Comparison of ENCODE assay signal across 24 mouse cellular contexts in genomic region chr17:34363676-34364310, GRCm38 (mm10). TPM values are rescaled to one million over a fixed set of nuclear protein-coding genes. Genes with fewer than 3 reads are reported as not detected.
A peak's percentile ranks its signal among the peaks of the same experiment; 100 is the strongest.
DNase-seq lines count a peak whose midpoint lies in the region; ATAC-seq and TF ChIP-seq lines count a peak whose summit lies in the region.
"Had no signal": no experiment of that assay in that cellular context is flagged by ENCODE, and none has a peak within 500 bp of the region (broad histone marks: within the 10 kb centered on the region; RNA-seq: fewer than 3 reads in every experiment).

No protein-coding gene starts in this region.

- no peaks in the 10 kb centered on the region for H3K9me3 ChIP-seq in kidney, postnatal 0 days (replicated peaks; ENCODE audit: low read length)
- H3K9me3 ChIP-seq in stomach, postnatal 0 days (ENCODE audit: control insufficient read depth, low read length) = no peaks in the 10 kb centered on the region
- H3K9me3 ChIP-seq: embryonic facial prominence, embryonic 10.5 days; forebrain, embryonic 10.5 days; heart, embryonic 13.5 days; hindbrain, embryonic 13.5 days had no signal

- 80% methylated on average over 3 of the region's 3 CpGs for WGBS in kidney, postnatal 0 days
- WGBS in spleen, adult 2 months = 47% methylated on average over 3 of the region's 3 CpGs
- 75% methylated on average over 3 of the region's 3 CpGs for WGBS in stomach, postnatal 0 days

- DNase-seq in kidney, postnatal 0 days (ENCODE audit: low spot score) = no peak
- DNase-seq in kidney, postnatal 10 days = no peak
- no peak for DNase-seq in spleen, adult 2 months (ENCODE audit: low read depth in 1 of 2, low spot score in 2 of 2)
- DNase-seq in spleen, postnatal 4 days (ENCODE audit: low spot score in 2 of 2) = no peak
- no peak for DNase-seq in stomach, postnatal 0 days (ENCODE audit: low spot score)
- no peak for DNase-seq in left cerebral cortex, adult 11 months (ENCODE audit: low spot score)
- no peak for DNase-seq in thymus, postnatal 0 days (ENCODE audit: low spot score)
- DNase-seq: adrenal gland, postnatal 10 days; cerebellum, adult 18-20 months; cerebellum, adult 9-11 months; cerebellum, postnatal 36 days; gastrocnemius, postnatal 36 days; heart, postnatal 36 days had no signal

- H3K27ac ChIP-seq in kidney, postnatal 0 days = no peak overlapping the region
- no peak overlapping the region for H3K27ac ChIP-seq in spleen, adult 2 months (ENCODE audit: insufficient read depth, low read length)
- peak overlapping the region; percentile 52; the same call in 1 of the 2 replicates for H3K27ac ChIP-seq in brown adipose tissue, adult 24 weeks (replicated peaks; ENCODE audit: low read depth, low read length)
- no peak overlapping the region for H3K27ac ChIP-seq in stomach, postnatal 0 days (replicated peaks)
- H3K27ac ChIP-seq: embryonic facial prominence, embryonic 10.5 days; forebrain, embryonic 10.5 days; heart, embryonic 13.5 days; hindbrain, embryonic 13.5 days; hindbrain, postnatal 0 days had no signal

- no peaks in the 10 kb centered on the region for H3K27me3 ChIP-seq in kidney, postnatal 0 days (ENCODE audit: insufficient read depth, low read length)
- H3K27me3 ChIP-seq in spleen, adult 2 months (ENCODE audit: control insufficient read depth, insufficient read depth, low read length) = no peaks in the 10 kb centered on the region
- H3K27me3 ChIP-seq in stomach, postnatal 0 days (ENCODE audit: control insufficient read depth, insufficient read depth, low read length) = no peaks in the 10 kb centered on the region
- H3K27me3 ChIP-seq: heart, embryonic 13.5 days; hindbrain, embryonic 13.5 days had no signal

- no peak for TF ChIP-seq POLR2A in spleen, adult 2 months (IDR thresholded peaks at IDR 0.05; ENCODE audit: low read depth, low read length)

- H3K36me3 ChIP-seq in kidney, postnatal 0 days (ENCODE audit: insufficient read depth, low read length) = no peaks in the 10 kb centered on the region
- no peaks in the 10 kb centered on the region for H3K36me3 ChIP-seq in spleen, adult 2 months (ENCODE audit: control insufficient read depth, insufficient read depth, low read length)
- H3K36me3 ChIP-seq in stomach, postnatal 0 days (ENCODE audit: control insufficient read depth, insufficient read depth, low read length) = no peaks in the 10 kb centered on the region
- H3K36me3 ChIP-seq: embryonic facial prominence, embryonic 10.5 days; forebrain, embryonic 10.5 days; heart, embryonic 13.5 days; hindbrain, embryonic 13.5 days had no signal

- no peaks in the 10 kb centered on the region for H3K4me1 ChIP-seq in kidney, postnatal 0 days (replicated peaks; ENCODE audit: insufficient read depth, low read length)
- peaks cover 6% of the 10 kb centered on the region; the same call in 1 of the 2 replicates for H3K4me1 ChIP-seq in spleen, adult 2 months (ENCODE audit: control insufficient read depth, insufficient read depth, insufficient read length)
- no peaks in the 10 kb centered on the region for H3K4me1 ChIP-seq in brown adipose tissue, adult 24 weeks (ENCODE audit: control insufficient read depth, insufficient read depth, insufficient read length, low read length)
- no peaks in the 10 kb centered on the region for H3K4me1 ChIP-seq in stomach, postnatal 0 days (replicated peaks; ENCODE audit: control insufficient read depth, insufficient read depth)
- H3K4me1 ChIP-seq: embryonic facial prominence, embryonic 10.5 days; forebrain, embryonic 10.5 days; heart, embryonic 13.5 days; hindbrain, embryonic 13.5 days had no signal

- TF ChIP-seq EP300 in stomach, postnatal 0 days (optimal IDR thresholded peaks at IDR 0.05) = no peak

- no peak overlapping the region for H3K4me2 ChIP-seq in kidney, postnatal 0 days (ENCODE audit: low read length)
- H3K4me2 ChIP-seq in stomach, postnatal 0 days (replicated peaks; ENCODE audit: low read depth) = no peak overlapping the region
- H3K4me2 ChIP-seq: heart, embryonic 13.5 days; hindbrain, embryonic 13.5 days had no signal

- peak; percentile 16; the same call in 1 of the 2 replicates for TF ChIP-seq CTCF in kidney, postnatal 0 days (IDR thresholded peaks at IDR 0.05; ENCODE audit: low read depth)
- TF ChIP-seq CTCF in spleen, adult 2 months (IDR thresholded peaks at IDR 0.05; ENCODE audit: extremely low read depth, insufficient read depth, insufficient read length, insufficient replicate concordance) = peak; percentile 6; the same call in 1 of the 2 replicates
- peak; percentile 7; the same call in 1 of the 2 replicates for TF ChIP-seq CTCF in stomach, postnatal 0 days (IDR thresholded peaks at IDR 0.05; ENCODE audit: low read depth)

- no peak overlapping the region for H3K9ac ChIP-seq in kidney, postnatal 0 days (ENCODE audit: low read depth, low read length)
- H3K9ac ChIP-seq in stomach, postnatal 0 days (ENCODE audit: low read length) = no peak overlapping the region
- H3K9ac ChIP-seq: heart, embryonic 13.5 days; hindbrain, embryonic 13.5 days had no signal

- no peak for ATAC-seq in kidney, postnatal 0 days (replicated peaks; ENCODE audit: low FRiP score, low read depth)
- no peak for ATAC-seq in stomach, postnatal 0 days (ENCODE audit: low FRiP score, low TSS enrichment)
- ATAC-seq: CD4-positive, CD25-positive, alpha-beta regulatory T cell, adult 4 months; forebrain, embryonic 14.5 days; hindbrain, postnatal 0 days had no signal

- no peak overlapping the region for H3K4me3 ChIP-seq in kidney, postnatal 0 days (replicated peaks; ENCODE audit: low read depth, low read length)
- H3K4me3 ChIP-seq in spleen, adult 2 months (ENCODE audit: extremely low read depth, insufficient read depth, insufficient read length) = no peak overlapping the region
- H3K4me3 ChIP-seq in brown adipose tissue, adult 24 weeks (ENCODE audit: insufficient read depth, low read depth, low read length) = no peak overlapping the region
- H3K4me3 ChIP-seq in stomach, postnatal 0 days (ENCODE audit: low read depth, low read length) = no peak overlapping the region
- H3K4me3 ChIP-seq: embryonic facial prominence, embryonic 10.5 days; forebrain, embryonic 10.5 days; heart, embryonic 13.5 days; hindbrain, embryonic 13.5 days had no signal

RNA-seq across cellular contexts. Expression of gene Btnl2, which starts 9.2 kb away (rescaled TPM):
- 0.04 TPM in 1 of 2 replicates, not detected in the other for polyA plus RNA-seq in kidney, postnatal 0 days (2015; fragmentation: Nextera tagmentation; extraction: Ambion mirVana)
- 4.1 and 4.4 TPM in 2 replicates for polyA plus RNA-seq in spleen, adult 2 months (2012; rRNA removed)
- 0.67 TPM in 1 of 2 replicates, not detected in the other for polyA plus RNA-seq in brown adipose tissue, adult 24 weeks (2012; ENCODE audit: insufficient read depth, insufficient read length, missing spikeins)
- polyA plus RNA-seq in stomach, postnatal 0 days (2015; fragmentation: Nextera tagmentation; extraction: Ambion mirVana) = 0.13 and 0.16 TPM in 2 replicates
- polyA plus RNA-seq in thymus, postnatal 0 days (2015; fragmentation: Nextera tagmentation; extraction: Ambion mirVana) = 0.22 and 0.27 TPM in 2 replicates
- polyA plus RNA-seq: embryonic facial prominence, embryonic 10.5 days; embryonic facial prominence, embryonic 14.5 days; forebrain, embryonic 10.5 days; forebrain, embryonic 14.5 days; heart, embryonic 13.5 days; heart, postnatal 0 days; hindbrain, embryonic 13.5 days had no signal

RNA-seq across cellular contexts. Expression of gene Btnl1, which starts 13.1 kb away (rescaled TPM):
- not detected in 2 replicates for polyA plus RNA-seq in kidney, postnatal 0 days (2015; fragmentation: Nextera tagmentation; extraction: Ambion mirVana)
- 0.35 and 0.56 TPM in 2 replicates for polyA plus RNA-seq in spleen, adult 2 months (2012; rRNA removed)
- not detected in 2 replicates for polyA plus RNA-seq in brown adipose tissue, adult 24 weeks (2012; ENCODE audit: insufficient read depth, insufficient read length, missing spikeins)
- 0.04 TPM in 1 of 2 replicates, not detected in the other for polyA plus RNA-seq in stomach, postnatal 0 days (2015; fragmentation: Nextera tagmentation; extraction: Ambion mirVana)
- polyA plus RNA-seq in thymus, postnatal 0 days (2015; fragmentation: Nextera tagmentation; extraction: Ambion mirVana) = 0.27 and 0.29 TPM in 2 replicates
- polyA plus RNA-seq: CD4-positive, CD25-positive, alpha-beta regulatory T cell, adult 4 months; embryonic facial prominence, embryonic 10.5 days; embryonic facial prominence, embryonic 14.5 days; forebrain, embryonic 10.5 days; forebrain, embryonic 14.5 days; heart, embryonic 13.5 days; heart, postnatal 0 days; hindbrain, embryonic 13.5 days; hindbrain, postnatal 0 days had no signal

RNA-seq across cellular contexts. Expression of gene BC051142, which starts 34.8 kb away (rescaled TPM):
- 1.2 and 1.4 TPM in 2 replicates for polyA plus RNA-seq in kidney, postnatal 0 days (2015; fragmentation: Nextera tagmentation; extraction: Ambion mirVana)
- 1.1 and 1.8 TPM in 2 replicates for polyA plus RNA-seq in spleen, adult 2 months (2012; rRNA removed)
- polyA plus RNA-seq in brown adipose tissue, adult 24 weeks (2012; ENCODE audit: insufficient read depth, insufficient read length, missing spikeins) = not detected in 2 replicates
- 0.59 and 0.86 TPM in 2 replicates for polyA plus RNA-seq in stomach, postnatal 0 days (2015; fragmentation: Nextera tagmentation; extraction: Ambion mirVana)
- polyA plus RNA-seq in thymus, postnatal 0 days (2015; fragmentation: Nextera tagmentation; extraction: Ambion mirVana) = 0.71 and 0.94 TPM in 2 replicates

RNA-seq across cellular contexts. Expression of gene H2-Eb2, which starts 38.3 kb away (rescaled TPM):
- polyA plus RNA-seq in kidney, postnatal 0 days (2015; fragmentation: Nextera tagmentation; extraction: Ambion mirVana) = 0.06 TPM in 1 of 2 replicates, not detected in the other
- 11.4 and 13.5 TPM in 2 replicates for polyA plus RNA-seq in spleen, adult 2 months (2012; rRNA removed)
- polyA plus RNA-seq in brown adipose tissue, adult 24 weeks (2012; ENCODE audit: insufficient read depth, insufficient read length, missing spikeins) = not detected in 2 replicates
- polyA plus RNA-seq in stomach, postnatal 0 days (2015; fragmentation: Nextera tagmentation; extraction: Ambion mirVana) = not detected in 2 replicates
- 2.3 and 3.1 TPM in 2 replicates for polyA plus RNA-seq in thymus, postnatal 0 days (2015; fragmentation: Nextera tagmentation; extraction: Ambion mirVana)
- polyA plus RNA-seq: embryonic facial prominence, embryonic 10.5 days; embryonic facial prominence, embryonic 14.5 days; forebrain, embryonic 10.5 days; forebrain, embryonic 14.5 days; heart, embryonic 13.5 days; heart, postnatal 0 days; intestine, embryonic 14.5 days had no signal

RNA-seq across cellular contexts. Expression of gene H2-Eb1, which starts 58.1 kb away (rescaled TPM):
- polyA plus RNA-seq in kidney, postnatal 0 days (2015; fragmentation: Nextera tagmentation; extraction: Ambion mirVana) = 13.6 and 14.3 TPM in 2 replicates
- 1,025 and 1,109 TPM in 2 replicates for polyA plus RNA-seq in spleen, adult 2 months (2012; rRNA removed)
- polyA plus RNA-seq in brown adipose tissue, adult 24 weeks (2012; ENCODE audit: insufficient read depth, insufficient read length, missing spikeins) = 93.0 and 109 TPM in 2 replicates
- polyA plus RNA-seq in stomach, postnatal 0 days (2015; fragmentation: Nextera tagmentation; extraction: Ambion mirVana) = 5.6 and 6.7 TPM in 2 replicates
- polyA plus RNA-seq in thymus, postnatal 0 days (2015; fragmentation: Nextera tagmentation; extraction: Ambion mirVana) = 574 and 589 TPM in 2 replicates
